Mouse (Mus musculus): ENCODE results near the gene Nol10.

The Nol10 gene

DNA sequence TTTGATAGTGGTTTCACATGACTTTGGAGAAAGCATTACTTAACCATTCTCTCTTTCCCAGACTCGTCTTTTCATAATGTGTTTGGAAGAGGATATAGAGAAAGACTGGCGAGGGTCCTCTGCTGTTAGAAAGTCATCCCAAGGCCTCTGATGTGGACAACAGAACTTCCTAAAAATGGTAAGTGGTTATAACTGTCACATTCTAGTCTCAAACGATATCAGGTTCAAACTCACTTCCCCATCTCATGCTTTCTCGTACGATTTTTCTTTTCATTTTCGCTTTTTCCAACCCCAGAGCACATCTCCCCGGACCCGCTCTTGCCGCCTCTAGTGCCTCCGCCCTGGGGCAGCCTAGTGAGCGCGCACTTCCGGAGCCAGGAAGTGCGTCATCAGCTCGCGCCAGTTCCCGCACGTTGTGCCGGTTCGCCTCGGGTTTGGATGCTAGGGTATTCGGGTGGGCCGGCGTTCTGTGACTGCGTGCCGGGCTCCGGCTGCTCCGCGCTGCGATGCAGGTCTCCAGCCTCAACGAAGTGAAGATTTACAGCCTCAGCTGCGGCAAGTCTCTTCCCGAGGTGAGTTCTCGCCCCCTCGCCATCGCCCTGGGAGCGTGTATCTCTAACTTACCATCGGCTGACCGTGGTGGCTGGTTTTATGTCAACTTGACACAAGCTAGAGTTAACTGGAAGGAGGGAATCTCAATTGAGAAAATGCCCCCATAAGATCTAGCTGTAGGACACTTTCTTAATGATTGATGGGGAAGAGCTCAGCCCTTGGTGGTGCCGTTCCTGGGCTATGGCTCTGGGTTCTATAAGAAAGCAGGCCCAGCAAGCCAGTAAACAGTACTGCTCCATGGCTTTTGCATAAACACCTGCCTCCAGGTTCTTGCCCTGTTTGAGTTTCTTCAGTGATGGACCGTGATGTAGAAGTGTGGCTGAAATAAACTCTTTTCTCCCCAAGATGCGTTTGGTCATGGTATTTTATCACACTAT is at the start of gene Nol10:
Gene Nol10 (plus strand): TSS at position 411 of the 989 bp plus-strand sequence.
- peak; percentile 84 for DNase-seq (ENCODE audit: low read depth)

DNA sequence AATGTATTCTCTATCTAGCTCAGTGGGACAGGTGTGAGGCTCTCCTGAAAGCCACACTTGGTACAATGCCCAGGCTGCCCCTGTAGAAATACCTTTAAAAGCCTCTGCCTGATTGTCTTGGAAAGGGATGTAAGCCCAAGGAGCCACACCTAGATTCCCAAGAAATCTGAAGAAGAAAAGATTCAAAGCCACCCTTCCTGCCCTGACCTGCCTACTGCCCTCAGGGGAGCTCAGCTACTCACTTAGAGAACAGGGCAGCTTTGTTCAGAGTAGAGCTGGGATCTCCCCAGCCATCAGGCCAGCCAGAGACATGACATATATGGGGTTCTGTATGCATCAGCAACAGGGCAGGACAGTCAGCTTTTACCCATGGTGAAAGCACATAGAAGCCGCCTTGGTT is 48.4 kb upstream of the Nol10 start:
- DNase-seq (ENCODE audit: low read depth), result no peak

GRCm38 (mm10) chr12:17305445-17305844 is 42.8 kb upstream of the Nol10 start:
- DNase-seq (ENCODE audit: low read depth), result no peak

DNA sequence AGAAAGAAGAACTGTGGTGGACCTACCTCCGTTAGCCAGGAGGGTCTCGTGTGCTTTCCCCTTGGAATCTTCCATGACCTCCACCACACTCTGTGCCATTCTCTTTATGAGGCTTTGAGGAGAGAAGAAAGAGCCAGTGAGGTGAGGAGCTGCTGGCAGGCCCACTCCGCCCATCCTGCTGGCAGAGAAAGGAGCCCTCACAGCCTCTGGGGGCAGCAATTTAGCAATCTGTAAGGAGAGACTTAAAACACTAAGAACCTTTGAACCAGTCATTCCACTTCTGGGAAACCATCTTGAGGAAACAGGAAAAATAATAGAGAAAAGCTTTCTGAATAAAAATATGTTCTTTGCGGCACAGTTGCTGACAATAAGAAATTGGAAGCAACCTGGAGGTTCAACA is 40.0 kb upstream of the Nol10 start:
- no peak for DNase-seq (ENCODE audit: low read depth)

DNA sequence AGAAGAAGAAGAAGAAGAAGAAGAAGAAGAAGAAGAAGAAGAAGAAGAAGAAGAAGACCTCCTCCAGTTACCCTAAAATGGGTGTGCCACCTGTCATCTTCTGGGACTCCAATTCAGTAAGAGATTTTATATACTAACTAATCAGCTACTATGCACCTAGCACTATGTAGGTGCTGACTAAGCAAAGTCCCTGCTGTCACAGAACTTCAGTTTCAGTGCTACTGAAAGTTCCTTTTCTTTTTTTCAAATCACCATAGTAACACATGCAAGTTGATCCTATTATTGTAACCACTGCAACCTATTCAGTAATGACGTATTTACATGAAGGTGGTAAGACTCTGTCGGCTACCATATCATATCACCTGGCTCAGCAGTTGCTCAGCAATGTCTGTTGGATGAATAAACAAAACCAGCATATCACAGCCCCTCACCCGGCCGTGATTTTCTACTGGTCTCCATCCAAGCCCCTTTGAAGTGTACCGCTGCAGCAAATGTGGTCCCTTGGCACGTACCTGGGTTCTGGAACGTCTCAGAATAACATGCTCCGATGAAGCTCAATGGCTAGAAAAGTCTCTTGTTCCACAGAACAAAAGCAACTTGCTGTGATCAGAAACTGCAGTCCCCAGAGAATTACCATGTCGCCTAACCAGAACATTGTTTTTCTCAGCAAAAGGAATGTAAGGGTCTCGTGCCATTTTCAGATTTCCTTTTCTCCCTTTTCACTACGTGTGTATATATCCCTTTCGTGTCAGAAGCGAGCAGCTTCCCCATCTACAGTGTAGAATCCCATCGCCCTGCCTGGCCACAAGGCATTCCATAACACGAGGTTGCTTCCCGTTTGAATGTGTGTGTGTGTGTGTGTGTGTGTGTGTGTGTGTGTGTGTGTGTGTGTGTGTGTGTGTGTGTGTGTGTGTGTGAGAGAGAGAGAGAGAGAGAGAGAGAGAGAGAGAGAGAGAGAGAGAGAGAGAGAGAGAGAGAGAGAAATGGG is 37.1 kb upstream of the Nol10 start:
- no peak for DNase-seq (ENCODE audit: low read depth)

DNA sequence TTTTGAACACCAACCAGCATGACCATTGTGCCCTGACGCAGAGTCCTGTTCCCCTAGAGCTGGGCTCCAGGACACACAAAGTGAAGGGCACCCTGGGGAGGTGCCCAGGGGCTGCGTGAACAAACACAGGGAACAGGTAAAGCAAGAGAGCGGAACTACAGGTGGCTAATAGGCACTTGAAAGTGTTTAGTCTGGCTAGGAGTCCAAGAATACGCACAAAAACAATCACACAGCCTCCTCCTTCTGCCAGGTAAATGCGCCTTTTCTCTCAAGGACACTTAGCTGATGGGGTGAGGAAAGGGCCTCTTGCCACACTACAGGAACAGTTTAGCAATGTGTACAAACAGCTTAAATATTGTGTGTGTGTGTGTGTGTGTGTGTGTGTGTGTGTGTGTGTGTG is 32.2 kb upstream of the Nol10 start:
- no peak for DNase-seq (ENCODE audit: low read depth)

- DNase-seq (ENCODE audit: low read depth), result no peak
These were observed 30.3 kb upstream of the Nol10 start for GRCm38 (mm10) chr12:17317970-17318369.

- no peak for DNase-seq (ENCODE audit: low read depth)
These were observed 29.8 kb upstream of the Nol10 start for GRCm38 (mm10) chr12:17318453-17318852.

DNA sequence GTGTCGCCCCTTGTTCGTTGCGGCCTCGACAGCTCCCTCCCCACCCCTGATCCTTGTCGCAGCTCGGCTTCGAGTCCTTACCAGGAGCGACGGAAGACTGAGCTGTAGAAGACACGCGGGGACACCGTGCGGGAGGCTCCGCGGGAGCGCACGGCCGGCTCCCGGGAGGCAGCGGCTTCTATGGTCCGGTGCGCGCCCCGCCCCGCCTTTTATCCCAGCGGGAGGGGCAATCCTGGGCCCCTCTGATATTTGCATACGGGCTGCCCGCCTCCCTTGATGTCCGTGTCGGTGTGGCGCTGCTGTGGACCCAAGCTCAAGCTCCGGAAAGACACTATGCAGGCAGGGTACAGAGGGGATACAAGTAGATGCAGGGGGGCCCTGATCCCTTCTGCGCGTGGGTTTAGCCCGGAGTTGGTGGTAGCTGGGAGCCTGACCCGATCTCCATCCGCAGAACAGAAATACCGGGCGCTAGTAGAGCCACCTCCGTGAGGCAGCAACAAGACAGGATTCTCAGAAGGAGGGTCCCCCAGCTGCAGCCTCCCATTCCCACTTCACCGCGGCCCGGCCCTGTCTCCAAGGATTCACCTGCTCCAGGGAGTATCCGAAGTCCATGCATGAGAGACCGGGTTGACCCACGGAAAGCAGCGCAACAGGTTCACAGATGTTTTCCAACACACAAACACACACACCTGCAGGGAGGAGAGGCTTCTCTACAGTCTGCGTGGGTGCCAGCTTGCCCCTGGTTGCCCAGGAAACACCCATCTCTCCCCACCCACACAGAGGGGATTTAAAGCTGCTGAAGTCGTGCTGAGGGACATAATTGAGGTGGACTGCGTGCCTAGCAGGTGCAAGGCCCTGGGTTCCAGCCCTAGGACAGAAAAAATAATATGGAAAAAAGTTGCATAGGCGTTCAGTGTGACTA is 23.4 kb upstream of the Nol10 start:
- no peak for DNase-seq (ENCODE audit: low read depth)

DNA sequence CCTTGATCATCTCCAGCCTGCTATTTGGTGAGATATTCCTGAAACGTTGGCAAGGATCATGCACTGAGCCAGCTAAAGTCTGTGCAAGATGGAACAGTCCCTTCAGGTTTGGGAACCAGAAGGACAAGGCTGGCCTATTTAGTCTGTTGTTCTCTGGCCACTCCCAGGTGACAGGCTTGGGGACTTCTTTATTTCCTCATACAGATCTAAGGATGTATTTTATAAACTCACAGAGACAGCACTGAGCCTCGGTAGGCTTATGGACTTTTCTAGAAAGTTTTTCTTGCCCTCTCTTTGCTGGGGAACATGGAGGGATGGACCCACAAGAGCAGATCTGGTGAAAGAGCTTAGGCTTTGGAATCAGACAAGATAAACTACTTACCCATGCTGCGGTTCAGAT is 19.0 kb upstream of the Nol10 start, which contains the start of gene Atp6v1c2:
Gene Atp6v1c2 (minus strand): TSS at position 101 of the 400 bp plus-strand sequence.
- DNase-seq (ENCODE audit: low read depth), result no peak

GRCm38 (mm10) chr12:17333459-17333858 is 14.8 kb upstream of the Nol10 start:
- no peak for DNase-seq (ENCODE audit: low read depth)

DNA sequence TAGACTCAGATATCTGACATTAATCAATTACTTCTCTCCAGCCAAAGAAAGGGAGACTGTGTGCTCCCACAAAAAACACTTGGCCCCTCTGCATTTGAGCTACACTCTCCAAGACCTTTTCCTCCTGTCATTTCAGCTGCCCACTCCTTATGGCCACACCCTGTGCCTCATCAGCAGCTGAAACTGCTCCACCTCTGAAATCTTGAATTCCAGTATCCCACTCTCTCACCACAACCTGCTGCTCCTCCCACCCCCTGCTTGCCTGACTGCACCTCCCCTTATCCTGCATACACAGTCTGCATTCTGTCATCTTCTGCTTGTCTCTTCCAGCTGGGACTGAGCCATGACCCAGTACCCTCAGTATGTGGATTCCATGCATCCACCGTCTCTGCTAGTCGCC is 9.9 kb upstream of the Nol10 start:
- no peak for DNase-seq (ENCODE audit: low read depth)

DNA sequence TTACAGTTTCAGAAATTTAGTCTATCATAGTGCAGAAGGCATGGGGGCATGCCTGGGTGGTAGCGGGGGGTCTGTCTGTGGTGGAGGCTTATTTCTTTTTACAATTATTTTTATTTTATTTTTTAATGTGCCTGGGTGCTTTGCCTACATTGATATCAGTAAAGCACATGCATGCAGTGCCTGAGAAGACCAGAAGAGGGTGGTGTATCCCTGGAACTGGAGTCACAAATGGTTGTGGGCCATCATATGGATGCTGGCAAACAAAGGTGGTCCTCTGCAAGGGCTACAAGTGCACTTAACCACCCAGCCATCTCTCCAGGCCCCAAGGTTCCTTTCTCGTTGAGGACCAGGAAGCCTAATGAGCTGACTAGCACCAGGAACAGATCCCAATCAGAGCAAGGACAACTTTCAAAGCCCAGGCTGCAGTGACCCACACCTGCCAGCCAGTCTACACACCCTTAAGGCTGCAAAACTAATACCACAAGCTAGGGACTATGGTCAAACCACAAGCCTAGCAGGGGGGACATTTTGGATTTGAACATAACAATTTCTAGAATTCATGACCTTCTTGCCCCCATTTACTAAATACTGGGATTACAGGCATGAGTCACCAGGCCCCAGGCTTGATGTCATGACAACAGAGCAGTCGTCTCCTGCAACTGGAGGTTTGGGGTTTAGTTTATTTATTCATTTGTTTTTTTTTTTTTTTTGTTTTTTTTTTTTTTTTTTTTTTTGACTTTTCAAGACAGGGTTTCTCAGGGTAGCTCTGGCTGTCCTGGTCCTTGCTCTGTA is 8.9 kb upstream of the Nol10 start:
- no peak for DNase-seq (ENCODE audit: low read depth)

- no peak for DNase-seq (ENCODE audit: low read depth)
These were observed 771 bp upstream of the Nol10 start for GRCm38 (mm10) chr12:17347327-17348047.

GRCm38 (mm10) chr12:17350106-17350505 is 1.8 kb downstream of the Nol10 start:
- DNase-seq (ENCODE audit: low read depth), result no peak

GRCm38 (mm10) chr12:17356853-17357252 is 8.6 kb downstream of the Nol10 start:
- DNase-seq (ENCODE audit: low read depth), result no peak

DNA sequence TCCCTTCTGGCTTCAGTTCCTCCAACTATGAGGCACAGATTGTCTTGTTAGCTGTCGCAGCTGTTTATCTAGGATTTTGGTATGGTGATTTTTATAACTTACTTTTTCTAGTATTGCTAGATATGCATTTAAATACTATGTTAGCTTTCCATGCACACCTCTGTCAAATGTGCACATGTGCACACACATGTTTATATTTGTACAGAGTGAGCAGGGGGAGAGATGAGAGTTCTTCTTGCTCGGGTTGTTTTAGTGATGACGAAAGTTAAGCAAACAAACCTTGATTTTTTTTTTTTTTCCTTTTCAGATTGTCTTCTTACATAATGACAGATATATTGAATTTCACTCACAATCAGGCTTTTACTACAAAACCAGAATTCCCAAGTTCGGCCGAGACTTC is 9.5 kb downstream of the Nol10 start:
- no peak for DNase-seq (ENCODE audit: low read depth)

GRCm38 (mm10) chr12:17358981-17359380 is 10.7 kb downstream of the Nol10 start:
- no peak for DNase-seq (ENCODE audit: low read depth)

DNA sequence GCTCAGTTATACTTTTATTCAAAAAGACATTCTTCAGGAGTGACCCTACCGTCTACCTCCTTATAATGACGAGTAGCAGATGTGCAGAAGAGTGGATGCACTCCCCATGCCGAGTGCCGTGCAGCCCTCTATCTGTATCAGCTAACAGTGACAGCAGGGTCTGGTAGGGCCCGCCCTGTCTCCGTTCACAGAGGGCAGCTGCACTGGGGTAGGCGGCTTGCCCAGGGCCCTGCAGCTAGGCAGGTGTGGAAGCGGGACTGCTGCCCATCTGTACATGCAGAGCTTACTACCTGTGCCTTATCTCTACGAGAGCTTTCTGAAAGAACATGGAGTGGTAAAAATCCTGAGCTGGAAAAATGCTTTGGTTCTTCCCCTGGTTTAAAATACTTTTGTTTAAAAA is 11.8 kb downstream of the Nol10 start:
- no peak for DNase-seq (ENCODE audit: low read depth)

DNA sequence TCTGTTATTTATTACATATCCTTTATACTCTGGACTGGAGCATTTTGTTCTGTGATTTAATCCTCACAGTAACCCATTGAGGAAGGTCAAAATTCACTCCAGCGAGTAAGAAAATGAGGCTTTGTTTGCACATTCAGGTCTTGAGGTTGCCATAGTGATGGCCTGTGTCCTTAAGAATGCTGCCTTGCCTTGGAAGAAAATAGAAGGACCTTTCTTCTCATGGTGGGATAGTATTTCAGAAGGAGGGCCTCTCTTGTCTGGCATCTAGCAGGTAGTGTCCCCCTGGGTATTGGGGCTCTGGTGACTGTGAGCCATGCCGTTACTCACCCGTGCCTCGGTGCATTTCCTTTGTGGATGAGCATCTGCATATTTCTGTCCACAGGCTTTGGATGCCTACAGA is 12.4 kb downstream of the Nol10 start:
- DNase-seq (ENCODE audit: low read depth), result no peak

Data from c-Kit-positive CD71-positive TER-119-negative erythroid progenitor cells, embryonic 14.5 days (primary cell).